Mouse (Mus musculus): Measurements from ENCODE around the gene Olfr907. TPM values are rescaled to one million over a fixed set of nuclear protein-coding genes. Genes with fewer than 3 reads are reported as not detected.

Olfr907 gene
- polyA plus RNA-seq (2017; shearing (Covaris generic)): not detected

DNA sequence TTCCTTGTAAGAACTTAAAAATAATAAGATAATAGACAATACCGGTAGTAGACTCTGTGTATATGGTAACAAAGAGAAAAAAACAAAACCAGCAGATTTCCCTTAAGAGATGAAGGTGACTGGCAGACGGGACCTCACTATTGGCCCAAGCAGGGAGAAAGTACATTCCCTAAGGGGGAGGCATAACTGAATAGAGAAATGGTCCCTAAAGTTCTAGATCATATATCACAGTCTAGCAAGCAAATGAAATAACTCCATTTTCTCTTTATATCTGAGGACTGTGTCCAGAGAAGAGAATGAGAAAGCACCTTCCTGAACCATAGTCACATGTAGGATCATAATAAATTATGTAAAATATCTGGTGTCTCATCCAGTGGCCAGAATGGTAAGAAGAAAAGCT lies at the start of gene Olfr907:
TSS of gene Olfr907 (plus strand) at position 301 of the 400 bp plus-strand sequence.

DNA sequence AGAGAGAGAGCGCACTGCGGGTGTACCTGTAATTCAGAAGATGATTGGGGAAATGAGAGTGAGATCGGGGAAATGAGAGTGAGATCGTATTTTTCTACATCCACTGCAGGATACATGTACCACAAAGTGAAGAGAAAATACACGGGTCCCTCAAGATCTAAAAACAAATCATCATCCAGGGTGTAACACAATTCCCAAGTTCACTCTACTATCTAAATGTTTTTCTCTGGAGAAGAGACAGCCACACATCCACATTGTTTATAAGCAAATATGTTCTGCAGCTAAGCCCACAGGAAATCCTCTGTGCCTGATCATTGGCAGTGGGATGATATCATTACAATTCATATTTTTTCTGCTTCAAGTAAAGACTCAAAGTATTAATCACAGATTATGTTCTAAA lies 48.2 kb upstream of the Olfr907 start, which contains the start of gene Olfr902:
TSS of gene Olfr902 (plus strand) at position 301 of the 400 bp plus-strand sequence.

GRCm38 (mm10) chr9:38462844-38463243 lies 32.8 kb upstream of the Olfr907 start, which contains the start of gene Olfr904:
Gene Olfr904, plus strand, starts transcription at chr9:38463144.

DNA sequence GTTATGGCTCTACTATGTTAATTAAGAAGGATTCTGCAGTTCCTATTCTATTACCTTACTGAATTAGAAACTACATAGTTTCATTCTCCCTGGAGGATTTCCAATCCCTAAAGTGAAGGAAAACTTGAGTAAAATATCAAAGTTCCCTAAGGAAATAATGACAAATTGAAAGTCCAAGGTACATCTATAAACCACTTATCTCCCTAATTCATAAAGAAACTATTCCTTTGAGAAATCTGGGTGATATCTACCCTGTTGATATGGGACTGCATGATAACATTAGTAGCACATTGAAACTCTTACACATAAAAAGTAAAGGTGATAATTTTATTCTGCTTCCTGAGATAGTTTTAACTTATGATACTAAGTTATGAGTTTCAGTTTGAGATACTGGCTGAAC lies 24.8 kb upstream of the Olfr907 start, which contains the start of gene Olfr905:
TSS of gene Olfr905 (plus strand) at position 301 of the 400 bp plus-strand sequence.

DNA sequence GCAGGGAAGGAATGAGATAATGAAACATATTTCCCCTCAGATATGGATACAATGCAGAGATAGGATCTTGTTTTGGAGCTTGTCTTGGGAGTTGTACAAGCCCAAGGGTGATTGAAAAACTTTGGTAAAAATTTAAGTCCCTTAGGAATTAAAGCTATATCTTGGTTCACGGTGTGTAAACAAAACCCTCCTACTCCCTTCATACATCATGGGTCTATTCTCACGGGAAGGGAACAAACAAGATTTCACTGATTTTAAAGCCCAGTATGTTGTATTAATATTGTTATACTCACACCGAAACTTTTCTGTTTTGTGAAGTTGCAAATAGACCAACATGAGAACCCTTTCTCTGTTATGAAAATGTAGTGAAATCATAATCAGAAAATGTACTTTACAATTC lies 8.8 kb upstream of the Olfr907 start, which contains the start of gene Olfr906:
TSS of gene Olfr906 (plus strand) at position 301 of the 400 bp plus-strand sequence.

DNA sequence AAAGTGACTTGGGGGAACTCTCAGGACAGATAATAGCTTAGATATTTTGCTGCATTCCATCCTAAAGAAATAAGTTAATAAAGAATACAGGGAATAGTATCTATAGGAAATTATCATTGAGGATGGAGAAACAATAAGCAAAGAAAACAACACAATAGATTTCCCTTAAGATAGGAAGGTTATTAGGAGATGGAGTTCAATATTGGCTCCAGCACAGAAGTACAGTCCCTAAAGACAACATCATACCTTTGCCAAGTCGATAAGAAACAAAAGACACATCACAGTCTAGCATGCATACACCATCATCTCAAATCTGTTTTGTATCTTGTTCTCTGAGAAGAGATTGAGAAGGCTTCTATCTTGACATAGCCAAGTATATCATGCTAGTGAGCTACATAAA lies 25.7 kb downstream of the Olfr907 start, which contains the start of gene Olfr911-ps1:
TSS of gene Olfr911-ps1 (plus strand) at position 301 of the 400 bp plus-strand sequence.

GRCm38 (mm10) chr9:38537549-38537948 lies 41.9 kb downstream of the Olfr907 start, which contains the start of gene Olfr910:
Gene Olfr910, plus strand, starts transcription at chr9:38537849.

Other genes with a start within 250 kb of the Olfr907 start
- under 1 TPM in 1 of 2 experiments, not detected in 1; 0.11 TPM for gene Olfr143, start 243.0 kb upstream of the Olfr907 start, polyA plus RNA-seq (2017; shearing (Covaris generic))
- under 1 TPM in 1 of 2 experiments, not detected in 1; 0.18 TPM for gene Olfr895, start 227.9 kb upstream of the Olfr907 start, polyA plus RNA-seq (2017; shearing (Covaris generic))
- not detected for gene Olfr896-ps1, start 204.7 kb upstream of the Olfr907 start, polyA plus RNA-seq (2017; shearing (Covaris generic))
- not detected for gene Olfr25, start 166.7 kb upstream of the Olfr907 start, polyA plus RNA-seq (2017; shearing (Covaris generic))
- gene Olfr898, start 147.4 kb upstream of the Olfr907 start, polyA plus RNA-seq (2017; shearing (Covaris generic)): under 1 TPM; 0.13 to 0.28 TPM
- under 1 TPM in 1 of 2 experiments, not detected in 1; 0.07 TPM for gene Olfr250, start 128.9 kb upstream of the Olfr907 start, polyA plus RNA-seq (2017; shearing (Covaris generic))
- gene Olfr251, start 118.7 kb upstream of the Olfr907 start, polyA plus RNA-seq (2017; shearing (Covaris generic)): under 1 TPM in 1 of 2 experiments, not detected in 1; 0.10 TPM
- gene Olfr147, start 94.1 kb upstream of the Olfr907 start, polyA plus RNA-seq (2017; shearing (Covaris generic)): under 1 TPM in 1 of 2 experiments, not detected in 1; 0.04 TPM
- gene Olfr901, start 66.3 kb upstream of the Olfr907 start, polyA plus RNA-seq (2017; shearing (Covaris generic)): under 1 TPM in 1 of 2 experiments, not detected in 1; 0.10 TPM
- gene Olfr902, start 48.1 kb upstream of the Olfr907 start, polyA plus RNA-seq (2017; shearing (Covaris generic)): not detected
- gene Olfr904, start 32.7 kb upstream of the Olfr907 start, polyA plus RNA-seq (2017; shearing (Covaris generic)): not detected
- gene Olfr905, start 24.7 kb upstream of the Olfr907 start, polyA plus RNA-seq (2017; shearing (Covaris generic)): under 1 TPM in 1 of 2 experiments, not detected in 1; 0.21 TPM
- gene Olfr906, start 8.7 kb upstream of the Olfr907 start, polyA plus RNA-seq (2017; shearing (Covaris generic)): not detected
- gene Olfr911-ps1, start 25.8 kb downstream of the Olfr907 start, polyA plus RNA-seq (2017; shearing (Covaris generic)): under 1 TPM in 1 of 2 experiments, not detected in 1; 0.06 TPM
- not detected for gene Olfr910, start 42.0 kb downstream of the Olfr907 start, polyA plus RNA-seq (2017; shearing (Covaris generic))
- gene Olfr912, start 84.4 kb downstream of the Olfr907 start, polyA plus RNA-seq (2017; shearing (Covaris generic)): under 1 TPM; 0.07 to 0.27 TPM
- not detected for gene Olfr913, start 97.0 kb downstream of the Olfr907 start, polyA plus RNA-seq (2017; shearing (Covaris generic))
- gene Olfr914, start 109.3 kb downstream of the Olfr907 start, polyA plus RNA-seq (2017; shearing (Covaris generic)): under 1 TPM in 1 of 2 experiments, not detected in 1; 0.04 TPM
- gene Olfr916, start 164.1 kb downstream of the Olfr907 start, polyA plus RNA-seq (2017; shearing (Covaris generic)): under 1 TPM; 0.10 to 0.44 TPM
- gene Olfr917, start 170.0 kb downstream of the Olfr907 start, polyA plus RNA-seq (2017; shearing (Covaris generic)): not detected
- gene Olfr918, start 178.8 kb downstream of the Olfr907 start, polyA plus RNA-seq (2017; shearing (Covaris generic)): not detected
- not detected for gene Olfr919, start 207.9 kb downstream of the Olfr907 start, polyA plus RNA-seq (2017; shearing (Covaris generic))
- gene Vwa5a, start 222.5 kb downstream of the Olfr907 start, polyA plus RNA-seq (2017; shearing (Covaris generic)): 10 to 100 TPM; 23.5 to 31.6 TPM

Data from activated CD4-positive, CD25-positive, alpha-beta regulatory T cell (primary cell).